Mouse (Mus musculus) left cerebral cortex, adult 2 months (tissue): ENCODE measurements around the gene Robo3. TPM values are rescaled to one million over a fixed set of nuclear protein-coding genes. Genes with fewer than 3 reads are reported as not detected.

Experiments
- DNase-seq, 2 experiments: peaks; one replicate each; pipeline ENCODE4 v3.0.0; 2021 to 2022; ENCODE audit warnings: low spot score in 2 of 2, mixed read lengths in 1 of 2; ENCODE audit errors: extremely low spot score in 1 of 2
- H3K27ac ChIP-seq: fragments of 200-600 bp; 2 replicates; pipeline ENCODE4 v1.8.1; 2022
- H3K4me3 ChIP-seq: fragments of 200-600 bp; 2 replicates; pipeline ENCODE4 v1.8.1; 2022
- CTCF ChIP-seq: fragments of 200-600 bp; IDR thresholded peaks from 2 replicates; pipeline ENCODE4 v1.8.1; 2022; ENCODE audit warnings: antibody characterized with exemption, mild to moderate bottlenecking, moderate library complexity
- intact Hi-C: fragments of 180-260 bp; cut with DNase I; formaldehyde crosslinking; loops from one replicate; pipeline ENCODE4 v1.15.1; 2025
- long read RNA-seq, 2 experiments: library from polyadenylated mRNA; stranded (forward); transcript quantifications; one replicate each; pipeline ENCODE4 v2.0.0; 2021; ENCODE audit warnings: borderline mapping rate in 2 of 2
- total RNA-seq, 2 experiments: library from RNA; stranded (reverse); gene quantifications; 2 replicates each; pipeline ENCODE4 v1.2.3; 2021

The Robo3 gene
- total RNA-seq = 10 to 100 TPM; 30.9 to 34.3 TPM
- long read RNA-seq, experiment 1, partial matches to known transcripts = 2 of 12 reads
- long read RNA-seq, experiment 1, other reads (novel, unspliced or antisense) = 10 of 12 reads
- long read RNA-seq, experiment 2, partial matches to known transcripts = 12 of 20 reads
- long read RNA-seq, experiment 2, other reads (novel, unspliced or antisense) = 8 of 20 reads

- TF ChIP-seq CTCF = no peak
- intact Hi-C loops = loop anchor here (1.0 to 5.0 kb wide), 3 partner anchors 24 to 204 kb away; no protein-coding TSS in a partner anchor
- Histone ChIP-seq H3K4me3 (peak within 1 kb of the TSS; percentile 49), H3K27ac (peak within 1 kb of the TSS; percentile 18)
- DNase-seq = peak in 1 of 2 experiments; percentile 24
Observed at GRCm38 (mm10) chr9:37432720-37433421, at the start of gene Robo3. TSS of gene Robo3 (minus strand) at chr9:37433246.

DNA sequence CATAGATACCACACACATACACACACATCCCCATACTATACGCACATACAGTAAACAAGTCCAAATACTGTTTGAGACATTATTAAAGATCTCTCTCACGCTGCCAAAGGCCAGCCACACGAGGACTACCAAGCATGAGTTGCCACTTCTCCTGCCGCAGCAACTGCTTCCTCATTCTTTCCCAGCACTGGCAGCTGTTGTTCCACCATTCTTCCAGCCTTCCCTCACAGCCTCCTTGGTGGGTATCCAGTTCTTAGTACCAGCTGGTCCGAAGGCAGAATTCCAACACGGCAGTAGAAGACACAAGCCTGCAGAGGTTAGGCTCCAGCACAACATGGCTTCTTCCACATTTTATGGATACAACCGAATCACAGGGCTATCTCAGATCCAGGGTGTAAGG, 41.9 kb upstream of the Robo3 start:
- intact Hi-C loops = no loop called here
- Histone ChIP-seq H3K4me3 (no peak overlapping the region), H3K27ac (no peak overlapping the region)
- DNase-seq = no peak
- no peak for TF ChIP-seq CTCF

DNA sequence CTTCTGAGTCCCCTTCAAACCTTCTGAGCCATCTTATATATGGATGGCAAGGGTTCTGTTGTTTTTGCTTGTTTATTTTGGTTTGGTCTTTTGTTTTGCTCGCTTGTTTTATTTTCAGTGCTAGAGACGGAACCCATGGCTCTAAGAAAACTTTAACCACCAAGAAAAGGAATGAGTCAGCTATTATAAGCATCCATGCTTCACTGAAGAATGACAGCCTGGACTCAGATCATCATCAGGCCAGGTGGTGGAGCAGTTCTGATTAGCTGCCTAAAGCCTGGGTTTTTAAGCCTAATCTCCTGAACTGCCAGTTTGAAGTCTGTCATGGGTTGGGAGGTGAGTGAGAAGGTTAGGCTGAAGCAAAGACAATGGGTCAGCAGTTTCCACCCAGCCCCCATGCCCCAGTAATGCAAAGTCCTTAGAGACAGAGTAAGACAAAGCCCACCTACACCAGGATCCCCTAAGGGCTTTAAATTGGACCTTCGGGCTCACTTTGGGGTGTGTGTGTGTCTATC, 40.6 kb upstream of the Robo3 start:
- intact Hi-C loops = no loop called here
- Histone ChIP-seq H3K4me3 (no peak overlapping the region), H3K27ac (no peak overlapping the region)
- DNase-seq = no peak
- no peak for TF ChIP-seq CTCF

DNA sequence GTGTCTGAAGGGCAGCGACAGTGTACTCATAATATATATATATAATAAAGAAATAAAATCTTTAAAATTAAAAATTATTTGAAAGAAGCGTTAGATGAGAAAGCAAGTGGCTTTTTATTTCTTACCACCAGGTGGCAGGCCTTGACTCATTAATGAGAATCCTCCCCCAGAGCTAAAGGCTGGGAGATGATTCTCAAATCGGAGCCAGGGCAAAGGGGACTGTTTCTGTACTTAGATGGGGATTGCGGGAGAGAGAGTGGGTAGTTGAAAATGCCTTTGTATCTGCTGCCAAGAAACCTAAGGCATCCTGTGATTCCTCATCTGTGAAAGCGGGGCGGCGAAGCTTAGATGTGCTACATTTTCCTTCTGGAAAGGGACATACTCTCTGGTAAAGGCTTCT, 29.7 kb upstream of the Robo3 start:
- DNase-seq = peak in 1 of 2 experiments; percentile 39
- intact Hi-C loops = loop anchor here (1.0 to 10.0 kb wide), 3 partner anchors 82 to 472 kb away; no protein-coding TSS in a partner anchor
- H3K4me3 ChIP-seq = no peak overlapping the region
- peak; percentile 78 for TF ChIP-seq CTCF
- H3K27ac ChIP-seq = no peak overlapping the region

DNA sequence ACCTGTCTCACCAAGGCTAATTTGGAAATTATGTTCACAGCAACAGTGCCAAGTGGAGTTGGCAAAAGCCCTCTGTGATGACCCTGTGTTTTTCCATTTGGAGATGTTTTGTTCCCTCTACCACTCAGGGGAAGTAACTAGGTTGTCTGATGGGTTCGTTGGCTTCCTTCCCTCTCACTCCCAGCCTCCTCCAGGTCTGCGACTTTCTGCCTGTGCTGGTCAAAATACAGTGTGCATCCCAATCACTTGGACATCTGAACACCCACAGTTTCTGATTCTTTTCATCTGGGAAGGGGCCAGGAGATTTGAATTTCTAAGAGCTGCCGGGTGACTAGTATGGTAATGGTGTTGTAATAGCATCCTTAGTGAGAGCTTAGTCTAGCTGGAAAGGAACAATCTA, 28.5 kb upstream of the Robo3 start:
- intact Hi-C loops = loop anchor here (10.0 kb wide), 1 partner anchor 473 kb away; no protein-coding TSS in a partner anchor
- Histone ChIP-seq H3K27ac (no peak overlapping the region), H3K4me3 (no peak overlapping the region)
- no peak for TF ChIP-seq CTCF
- no peak for DNase-seq

DNA sequence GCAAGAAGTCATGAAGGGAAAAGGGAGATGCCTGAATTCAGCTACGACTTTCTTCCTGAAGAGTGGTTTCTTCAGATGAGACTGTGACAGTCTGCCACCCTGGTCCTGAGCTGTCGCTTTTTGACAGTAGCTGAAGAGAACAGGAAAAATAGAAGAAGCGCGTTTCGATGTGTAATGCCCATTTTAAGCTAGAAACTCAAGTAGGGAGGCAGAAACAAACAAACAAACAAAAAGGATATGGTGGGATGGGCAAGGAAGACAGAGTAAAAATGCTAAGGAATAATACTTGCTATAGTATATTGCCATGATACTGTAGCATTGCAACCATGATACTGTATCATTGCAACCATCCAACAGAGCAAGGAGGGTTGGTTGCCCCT, 27.9 kb upstream of the Robo3 start:
- no peak for TF ChIP-seq CTCF
- no peak for DNase-seq
- Histone ChIP-seq H3K27ac (peak overlapping the region; percentile 93), H3K4me3 (peak overlapping the region; percentile 65)
- intact Hi-C loops = loop anchor here (1.0 to 10.0 kb wide), 2 partner anchors 152 to 474 kb away; partner anchors contain the start of gene Spa17

DNA sequence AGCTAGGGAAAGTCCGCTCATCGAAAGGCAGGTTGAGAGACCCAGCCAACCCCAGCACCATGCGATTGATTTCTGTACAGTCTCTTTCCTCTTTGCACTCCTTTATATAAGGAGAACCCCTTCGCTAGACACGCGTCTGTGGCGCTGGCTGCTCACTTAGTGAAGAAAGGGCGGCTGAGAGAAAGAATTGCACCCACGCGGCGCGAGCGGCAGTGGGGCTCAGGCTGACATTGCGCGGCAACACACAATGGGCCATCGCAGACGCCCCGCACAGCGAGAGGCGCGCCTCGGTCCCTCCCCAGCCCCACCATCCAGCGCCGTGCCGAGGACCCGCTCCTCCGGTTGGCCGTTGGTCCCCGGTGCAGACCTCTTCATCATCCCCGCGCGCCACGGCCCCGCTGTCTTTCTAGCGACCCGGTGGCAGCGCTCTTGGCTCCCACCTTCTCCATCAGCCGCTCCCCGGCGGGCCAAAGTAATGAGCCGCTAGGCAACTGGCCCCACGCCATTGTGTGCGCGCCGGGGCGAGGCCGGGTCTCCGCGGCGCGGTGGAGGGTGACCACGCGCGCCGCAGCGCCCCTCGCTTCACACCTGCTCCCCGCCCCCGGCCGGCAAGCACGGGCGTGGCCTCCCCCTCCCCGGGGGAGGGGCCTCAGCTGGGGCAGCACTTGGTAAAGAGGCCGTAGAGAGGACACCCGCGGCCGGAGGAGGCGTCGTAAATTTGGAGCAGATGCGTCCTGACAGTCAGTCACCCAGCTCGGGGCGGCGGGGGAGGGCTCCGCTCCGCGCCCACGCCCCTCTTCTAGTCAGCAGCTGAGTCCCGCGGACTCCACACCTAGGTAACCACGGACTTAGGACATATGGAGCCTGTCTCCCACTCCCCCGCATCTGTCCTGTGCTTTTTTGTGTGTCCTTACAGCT, 27.3 kb upstream of the Robo3 start:
- peak overlapping the region; percentile 65 for H3K4me3 ChIP-seq
- intact Hi-C loops = loop anchor here (1.0 to 10.0 kb wide), 2 partner anchors 153 to 474 kb away; partner anchors contain the start of gene Spa17
- TF ChIP-seq CTCF = no peak
- H3K27ac ChIP-seq = peak overlapping the region; percentile 93
- DNase-seq = peak; percentile 65

GRCm38 (mm10) chr9:37459665-37460042, 26.6 kb upstream of the Robo3 start:
- peak overlapping the region; percentile 93 for H3K27ac ChIP-seq

DNA sequence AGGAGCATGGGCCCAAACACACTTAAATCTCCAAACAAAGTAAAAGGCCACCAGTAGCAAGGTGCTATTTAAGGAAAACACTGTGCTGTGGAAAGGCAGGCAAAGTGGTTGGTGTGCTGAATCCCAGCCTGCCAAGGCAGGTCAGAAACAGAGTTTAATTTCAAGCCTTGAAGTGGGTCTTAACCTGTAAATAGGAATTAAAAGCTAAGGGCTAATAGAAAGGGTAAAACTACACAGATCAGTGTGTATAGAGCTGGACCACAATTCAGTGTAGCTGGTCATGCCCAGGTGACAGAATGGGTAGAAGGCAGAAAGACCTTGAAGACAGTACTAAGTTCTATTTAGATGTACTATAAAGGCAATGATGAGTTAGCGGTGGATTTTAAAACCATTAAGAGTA, 24.1 kb upstream of the Robo3 start:
- Histone ChIP-seq H3K27ac (no peak overlapping the region), H3K4me3 (no peak overlapping the region)
- DNase-seq = no peak
- intact Hi-C loops = loop anchor here (2.0 kb wide), 1 partner anchor 24 kb away; the partner anchor contains the start of gene Robo3
- TF ChIP-seq CTCF = no peak

More at GRCm38 (mm10) chr9:37459665-37460042, 26.6 kb upstream of the Robo3 start:
- no peak for TF ChIP-seq CTCF
- intact Hi-C loops = loop anchor here (1.0 to 10.0 kb wide), 2 partner anchors 154 to 475 kb away; partner anchors contain the start of gene Spa17
- H3K4me3 ChIP-seq = peak overlapping the region; percentile 65
- no peak for DNase-seq

DNA sequence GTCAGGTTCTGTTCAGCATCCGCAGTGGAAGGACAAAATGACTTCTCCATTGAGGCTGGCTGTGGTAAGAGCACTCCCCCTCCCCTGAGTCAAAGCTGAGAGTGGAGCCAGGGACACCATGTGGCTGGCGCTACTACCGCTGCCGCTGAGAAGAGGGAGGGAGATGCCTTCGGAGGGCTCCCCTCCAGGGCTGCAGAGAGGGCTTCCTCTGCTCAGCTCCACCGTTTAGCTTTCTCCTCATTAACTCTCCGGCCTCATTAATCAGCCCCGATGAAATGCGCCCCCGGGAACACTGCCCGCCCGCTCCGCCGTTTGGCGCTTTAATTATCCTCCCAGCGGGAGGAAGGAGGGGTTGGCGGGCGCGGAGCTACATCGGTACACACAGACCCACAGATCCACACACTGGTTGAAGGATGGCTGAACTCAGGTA, 23.4 kb upstream of the Robo3 start:
- H3K4me3 ChIP-seq = peak overlapping the region; percentile 39
- intact Hi-C loops = loop anchor here (2.0 kb wide), 1 partner anchor 24 kb away; the partner anchor contains the start of gene Robo3
- DNase-seq = peak; percentile 57 to 62
- TF ChIP-seq CTCF = no peak; the same call in 1 of the 2 replicates
- H3K27ac ChIP-seq = 0 out of 2 replicates have a peak overlapping the region, but pooled peaks have one; percentile 1

DNA sequence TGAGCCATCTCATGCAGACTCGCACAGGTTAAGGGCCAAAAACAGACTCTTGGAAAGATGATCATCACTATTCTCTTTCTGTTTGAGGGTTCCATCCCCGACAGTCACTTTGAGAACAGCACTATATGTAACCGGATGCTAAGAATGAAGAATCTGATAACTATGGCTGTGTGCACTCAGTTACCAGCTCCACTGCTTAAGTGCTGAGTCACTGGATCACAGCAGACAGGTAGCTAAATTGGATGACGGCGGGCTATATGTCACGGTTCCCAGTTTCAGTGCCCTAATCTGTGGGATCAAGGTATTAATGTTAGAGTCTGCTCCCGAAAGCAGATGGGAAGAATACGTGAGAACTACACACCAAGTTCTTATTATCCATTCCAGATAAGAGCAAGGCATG, 22.8 kb upstream of the Robo3 start:
- Histone ChIP-seq H3K27ac (no peak overlapping the region), H3K4me3 (peak overlapping the region; percentile 39)
- no peak for TF ChIP-seq CTCF
- intact Hi-C loops = loop anchor here (2.0 kb wide), 1 partner anchor 23 kb away; the partner anchor contains the start of gene Robo3
- DNase-seq = no peak
